ENCODE assay signal across 7 mouse cellular contexts in the genomic region with DNA sequence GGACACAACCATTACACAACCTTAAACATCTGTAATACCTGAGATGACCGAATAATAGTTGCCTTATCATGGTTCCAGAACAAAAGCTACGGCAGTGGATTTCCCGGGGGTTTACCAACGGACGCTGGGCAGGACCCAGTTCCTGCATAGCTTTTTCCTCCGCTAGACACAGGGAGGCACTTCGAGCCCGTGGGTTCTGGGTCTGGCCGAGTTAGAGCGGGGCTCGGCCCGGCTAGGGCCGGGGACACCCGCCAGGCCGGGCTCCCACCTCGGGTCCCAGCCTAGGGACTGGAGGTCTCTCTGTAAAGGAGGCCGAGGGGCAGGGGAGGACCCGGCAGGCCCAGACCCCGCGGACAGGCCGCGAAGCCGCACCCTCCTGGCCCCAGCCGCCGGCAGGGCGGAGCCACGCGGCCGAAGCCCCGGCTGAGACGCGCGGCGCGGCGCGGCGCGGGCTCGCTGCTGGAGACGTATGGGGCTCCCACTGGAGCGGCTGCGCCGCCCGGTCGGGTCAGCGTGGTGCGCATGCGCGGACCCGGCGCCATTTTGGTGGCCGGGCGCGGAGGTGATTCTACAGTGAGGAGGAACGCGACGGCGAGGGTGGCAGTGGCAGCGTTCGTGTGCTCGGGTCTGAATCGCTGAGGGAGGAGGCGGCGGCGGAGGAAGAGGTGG. TPM values are rescaled to one million over a fixed set of nuclear protein-coding genes. Genes with fewer than 3 reads are reported as not detected.
DNase-seq lines count a peak whose midpoint lies in the region; ATAC-seq and TF ChIP-seq lines count a peak whose summit lies in the region.

A gene (minus strand): TSS at position 434 of the 669 bp plus-strand sequence.
A gene (plus strand): TSS at position 483 of the 669 bp plus-strand sequence.

- peak within 1 kb of the TSS; percentile 94 for H3K4me3 ChIP-seq in embryonic facial prominence, embryonic 12.5 days
- peak within 1 kb of the TSS; percentile 81 for H3K4me3 ChIP-seq in kidney, adult 2 months (ENCODE audit: insufficient read depth, low read depth, low read length)
- H3K4me3 ChIP-seq in limb, embryonic 12.5 days (replicated peaks) = peak within 1 kb of the TSS; percentile 96
- peak within 1 kb of the TSS; percentile 94 for H3K4me3 ChIP-seq in midbrain, embryonic 15.5 days
- H3K4me3 ChIP-seq in spleen, adult 2 months (ENCODE audit: extremely low read depth, insufficient read depth, insufficient read length) = peak within 1 kb of the TSS; percentile 80

- TF ChIP-seq POLR2A in kidney, adult 2 months (IDR thresholded peaks at IDR 0.05; ENCODE audit: low read depth, low read length) = peak; percentile 50
- TF ChIP-seq POLR2A in spleen, adult 2 months (IDR thresholded peaks at IDR 0.05; ENCODE audit: low read depth, low read length) = peak; percentile 49; the same call in 1 of the 2 replicates

- no peaks in the 10 kb centered on the region for H3K36me3 ChIP-seq in embryonic facial prominence, embryonic 12.5 days
- no peaks in the 10 kb centered on the region for H3K36me3 ChIP-seq in kidney, adult 2 months (ENCODE audit: control insufficient read depth, insufficient read depth, low read length)
- peaks cover 5% of the 10 kb centered on the region; the same call in 1 of the 2 replicates for H3K36me3 ChIP-seq in limb, embryonic 12.5 days
- H3K36me3 ChIP-seq in midbrain, embryonic 15.5 days (replicated peaks) = no peaks in the 10 kb centered on the region
- no peaks in the 10 kb centered on the region for H3K36me3 ChIP-seq in spleen, adult 2 months (ENCODE audit: control insufficient read depth, insufficient read depth, low read length)

- peaks cover 9% of the 10 kb centered on the region; the same call in 1 of the 2 replicates for H3K4me1 ChIP-seq in embryonic facial prominence, embryonic 12.5 days
- no peaks in the 10 kb centered on the region; the same call in 1 of the 2 replicates for H3K4me1 ChIP-seq in kidney, adult 2 months (ENCODE audit: control insufficient read depth, insufficient read depth, low read length)
- peaks cover 8% of the 10 kb centered on the region for H3K4me1 ChIP-seq in limb, embryonic 12.5 days (replicated peaks)
- peaks cover 17% of the 10 kb centered on the region for H3K4me1 ChIP-seq in midbrain, embryonic 15.5 days
- peaks cover 2% of the 10 kb centered on the region for H3K4me1 ChIP-seq in spleen, adult 2 months (ENCODE audit: control insufficient read depth, insufficient read depth, insufficient read length)

- 0 out of 2 replicates have a peak, but pooled peaks have one; percentile 21 for TF ChIP-seq CTCF in kidney, adult 2 months (conservative IDR thresholded peaks at IDR 0.05; ENCODE audit: insufficient read depth, insufficient read length, low read depth, low read length)
- no peak for TF ChIP-seq CTCF in spleen, adult 2 months (IDR thresholded peaks at IDR 0.05; ENCODE audit: extremely low read depth, insufficient read depth, insufficient read length, insufficient replicate concordance)

- no peaks in the 10 kb centered on the region for H3K9me3 ChIP-seq in embryonic facial prominence, embryonic 12.5 days
- H3K9me3 ChIP-seq in limb, embryonic 12.5 days = no peaks in the 10 kb centered on the region
- H3K9me3 ChIP-seq in midbrain, embryonic 15.5 days = no peaks in the 10 kb centered on the region

- H3K9ac ChIP-seq in embryonic facial prominence, embryonic 12.5 days = peak within 1 kb of the TSS; percentile 99
- H3K9ac ChIP-seq in limb, embryonic 12.5 days (replicated peaks) = peak within 1 kb of the TSS; percentile 98
- peak within 1 kb of the TSS; percentile 93 for H3K9ac ChIP-seq in midbrain, embryonic 15.5 days

- peak; percentile 97 for ATAC-seq in embryonic facial prominence, embryonic 12.5 days (ENCODE audit: insufficient number of reproducible peaks, insufficient read depth, low FRiP score, low TSS enrichment)
- peak; percentile 97 for ATAC-seq in limb, embryonic 12.5 days (ENCODE audit: insufficient number of reproducible peaks, insufficient read depth, low FRiP score, low TSS enrichment, low read depth)
- peak; percentile 96 for ATAC-seq in midbrain, embryonic 15.5 days (replicated peaks)

- no peaks in the 10 kb centered on the region for H3K27me3 ChIP-seq in embryonic facial prominence, embryonic 12.5 days
- no peaks in the 10 kb centered on the region for H3K27me3 ChIP-seq in kidney, adult 2 months (replicated peaks; ENCODE audit: control insufficient read depth, insufficient read depth, low read length)
- no peaks in the 10 kb centered on the region for H3K27me3 ChIP-seq in limb, embryonic 12.5 days
- no peaks in the 10 kb centered on the region for H3K27me3 ChIP-seq in midbrain, embryonic 15.5 days (replicated peaks)
- no peaks in the 10 kb centered on the region for H3K27me3 ChIP-seq in spleen, adult 2 months (ENCODE audit: control insufficient read depth, insufficient read depth, low read length)

- peak within 1 kb of the TSS; percentile 73 for H3K4me2 ChIP-seq in embryonic facial prominence, embryonic 12.5 days (replicated peaks)
- peak within 1 kb of the TSS; percentile 70 for H3K4me2 ChIP-seq in limb, embryonic 12.5 days
- peak within 1 kb of the TSS; percentile 67 for H3K4me2 ChIP-seq in midbrain, embryonic 15.5 days

- peak; percentile 96 for DNase-seq in adrenal gland, postnatal 25 days
- peak; percentile 93 to 96 for DNase-seq in heart, adult 18-20 months
- peak; percentile 95 for DNase-seq in kidney, adult 2 months
- peak; percentile 83 to 90 for DNase-seq in spleen, adult 2 months (ENCODE audit: low read depth in 1 of 2, low spot score in 2 of 2)

- under 1% methylated on average over 66 of the region's 66 CpGs for WGBS in embryonic facial prominence, embryonic 12.5 days
- 1% methylated on average over 66 of the region's 66 CpGs for WGBS in kidney, adult 2 months
- WGBS in limb, embryonic 12.5 days = under 1% methylated on average over 66 of the region's 66 CpGs
- WGBS in midbrain, embryonic 15.5 days = under 1% methylated on average over 61 of the region's 66 CpGs
- under 1% methylated on average over 66 of the region's 66 CpGs for WGBS in spleen, adult 2 months

- H3K27ac ChIP-seq in embryonic facial prominence, embryonic 12.5 days = peak within 1 kb of the TSS; percentile 100
- H3K27ac ChIP-seq in kidney, adult 2 months (ENCODE audit: insufficient read depth, low read depth, low read length) = peak within 1 kb of the TSS; percentile 94
- peak within 1 kb of the TSS; percentile 100 for H3K27ac ChIP-seq in limb, embryonic 12.5 days
- H3K27ac ChIP-seq in midbrain, embryonic 15.5 days = peak within 1 kb of the TSS; percentile 98
- H3K27ac ChIP-seq in spleen, adult 2 months (ENCODE audit: insufficient read depth, low read length) = peak within 1 kb of the TSS; percentile 96

RNA-seq across cellular contexts. Expression of the first gene that starts in this region (rescaled TPM):
- 129 and 151 TPM in 2 replicates for total RNA-seq in adrenal gland, postnatal 25 days (2021)
- polyA plus RNA-seq in embryonic facial prominence, embryonic 12.5 days (2016; fragmentation: Nextera tagmentation; extraction: Ambion mirVana) = 108 and 111 TPM in 2 replicates
- 100 to 1,000 TPM in 1 of 2 experiments, 10 to 100 TPM in 1; 94.3 to 101 TPM for total RNA-seq in heart, adult 18-20 months (2021)
- 111 and 114 TPM in 2 replicates for polyA plus RNA-seq in kidney, adult 2 months (2012; rRNA removed)
- polyA plus RNA-seq in limb, embryonic 12.5 days (2016; fragmentation: Nextera tagmentation; extraction: Ambion mirVana) = 106 and 116 TPM in 2 replicates
- 174 and 193 TPM in 2 replicates for polyA plus RNA-seq in midbrain, embryonic 15.5 days (2015; fragmentation: Nextera tagmentation; extraction: Ambion mirVana)
- 120 and 164 TPM in 2 replicates for polyA plus RNA-seq in spleen, adult 2 months (2012; rRNA removed)

RNA-seq across cellular contexts. Expression of the second gene that starts in this region (rescaled TPM):
- total RNA-seq in adrenal gland, postnatal 25 days (2021) = 90.0 and 132 TPM in 2 replicates
- polyA plus RNA-seq in embryonic facial prominence, embryonic 12.5 days (2016; fragmentation: Nextera tagmentation; extraction: Ambion mirVana) = 201 and 206 TPM in 2 replicates
- 10 to 100 TPM; 62.9 to 64.2 TPM for total RNA-seq in heart, adult 18-20 months (2021)
- 23.1 and 35.1 TPM in 2 replicates for polyA plus RNA-seq in kidney, adult 2 months (2012; rRNA removed)
- polyA plus RNA-seq in limb, embryonic 12.5 days (2016; fragmentation: Nextera tagmentation; extraction: Ambion mirVana) = 213 and 217 TPM in 2 replicates
- 190 and 191 TPM in 2 replicates for polyA plus RNA-seq in midbrain, embryonic 15.5 days (2015; fragmentation: Nextera tagmentation; extraction: Ambion mirVana)
- polyA plus RNA-seq in spleen, adult 2 months (2012; rRNA removed) = 9.7 and 11.7 TPM in 2 replicates

Comparison
In these comparisons a context has a peak if more than half of its experiments do, and no peak if none do; other contexts are left out.
1. Peak in every context shown above with its lines: DNase-seq, ATAC-seq, H3K4me3 ChIP-seq and H3K27ac ChIP-seq.